Mouse (Mus musculus) hindbrain, embryonic 12.5 days (tissue): Measurements from ENCODE around the gene Cisd3. TPM values are rescaled to one million over a fixed set of nuclear protein-coding genes. Genes with fewer than 3 reads are reported as not detected.

Source experiments
- ATAC-seq: fragments of 200-750 bp; cut with Nextera tagmentation; 2 replicates; pipeline ENCODE4 v1.8.0; 2017; ENCODE audit warnings: moderate TSS enrichment; ENCODE audit not compliant: low FRiP score
- H3K27ac ChIP-seq: fragments of 300-500 bp; sonication (generic); 2 replicates; pipeline ENCODE4 v1.5.1; 2016; ENCODE audit warnings: mild to moderate bottlenecking
- H3K27me3 ChIP-seq: fragments of 300-500 bp; sonication (generic); 2 replicates; pipeline ENCODE4 v1.6.1; 2016; ENCODE audit warnings: mild to moderate bottlenecking
- H3K36me3 ChIP-seq: fragments of 300-500 bp; sonication (generic); 2 replicates; pipeline ENCODE4 v1.6.1; 2016; ENCODE audit warnings: mild to moderate bottlenecking
- H3K4me1 ChIP-seq: fragments of 300-500 bp; sonication (generic); 2 replicates; pipeline ENCODE4 v1.6.1; 2016
- H3K4me2 ChIP-seq: fragments of 300-500 bp; sonication (generic); replicated peaks from 2 replicates; pipeline ENCODE4 v1.6.1; 2016; ENCODE audit warnings: mild to moderate bottlenecking
- H3K4me3 ChIP-seq: fragments of 300-500 bp; sonication (generic); 2 replicates; pipeline ENCODE4 v1.5.1; 2016; ENCODE audit warnings: mild to moderate bottlenecking
- H3K9ac ChIP-seq: fragments of 300-500 bp; sonication (generic); 2 replicates; pipeline ENCODE4 v1.6.1; 2016; ENCODE audit warnings: mild to moderate bottlenecking, moderate library complexity
- H3K9me3 ChIP-seq: fragments of 300-500 bp; sonication (generic); replicated peaks from 2 replicates; pipeline ENCODE4 v1.6.1; 2016; ENCODE audit warnings: mild to moderate bottlenecking
- WGBS: fragments of 180-500 bp; shearing (Covaris S2); methylation state at CpG from one replicate; pipeline ENCODE4 v1.1.7; 2016; 5-methylcytosine and 5-hydroxymethylcytosine counted together
- polyA plus RNA-seq: library from polyadenylated mRNA; unstranded; fragments of >200 nt; fragmentation: Nextera tagmentation; extraction: Ambion mirVana; gene quantifications from 2 replicates; pipeline ENCODE4 v1.2.1, GENCODE M21; 2016

Gene Cisd3
- polyA plus RNA-seq, 1 experiment from 2014 or later = 17.1 TPM

DNA sequence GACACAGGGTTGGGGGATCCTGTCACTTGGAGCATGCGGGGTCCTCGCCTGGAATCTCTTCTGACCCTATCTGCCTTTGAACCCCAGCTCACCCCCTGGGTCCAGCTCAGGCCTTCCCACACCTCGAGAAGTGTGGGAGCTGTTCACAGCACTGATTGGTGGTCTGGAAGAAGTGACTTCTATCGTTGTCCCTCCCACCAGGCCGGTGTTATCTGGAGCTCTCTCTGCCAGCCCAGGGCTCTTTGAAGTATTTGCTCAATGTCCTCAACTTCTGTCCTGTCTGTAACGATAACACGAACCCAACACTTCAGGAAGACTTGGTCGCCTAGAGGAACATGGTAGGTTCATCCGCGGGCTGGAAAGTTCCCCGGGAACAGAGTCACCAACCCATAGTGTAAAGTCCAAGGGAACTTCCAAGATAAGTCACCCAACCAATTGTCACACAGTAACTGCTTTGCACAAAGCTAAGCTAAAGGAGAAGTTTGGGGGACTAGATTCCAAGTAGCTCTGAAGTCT is 26.8 kb upstream of the Cisd3 start:
- peaks cover 22% of the 10 kb centered on the region for H3K4me1 ChIP-seq
- H3K9ac ChIP-seq = no peak overlapping the region
- no peak for ATAC-seq
- 76% methylated on average over 11 of the region's 11 CpGs for WGBS
- no peaks in the 10 kb centered on the region for H3K9me3 ChIP-seq
- peak overlapping the region; percentile 83 for H3K4me2 ChIP-seq
- peaks cover 19% of the 10 kb centered on the region for H3K27me3 ChIP-seq
- H3K4me3 ChIP-seq = no peak overlapping the region
- H3K27ac ChIP-seq = no peak overlapping the region
- no peaks in the 10 kb centered on the region for H3K36me3 ChIP-seq

DNA sequence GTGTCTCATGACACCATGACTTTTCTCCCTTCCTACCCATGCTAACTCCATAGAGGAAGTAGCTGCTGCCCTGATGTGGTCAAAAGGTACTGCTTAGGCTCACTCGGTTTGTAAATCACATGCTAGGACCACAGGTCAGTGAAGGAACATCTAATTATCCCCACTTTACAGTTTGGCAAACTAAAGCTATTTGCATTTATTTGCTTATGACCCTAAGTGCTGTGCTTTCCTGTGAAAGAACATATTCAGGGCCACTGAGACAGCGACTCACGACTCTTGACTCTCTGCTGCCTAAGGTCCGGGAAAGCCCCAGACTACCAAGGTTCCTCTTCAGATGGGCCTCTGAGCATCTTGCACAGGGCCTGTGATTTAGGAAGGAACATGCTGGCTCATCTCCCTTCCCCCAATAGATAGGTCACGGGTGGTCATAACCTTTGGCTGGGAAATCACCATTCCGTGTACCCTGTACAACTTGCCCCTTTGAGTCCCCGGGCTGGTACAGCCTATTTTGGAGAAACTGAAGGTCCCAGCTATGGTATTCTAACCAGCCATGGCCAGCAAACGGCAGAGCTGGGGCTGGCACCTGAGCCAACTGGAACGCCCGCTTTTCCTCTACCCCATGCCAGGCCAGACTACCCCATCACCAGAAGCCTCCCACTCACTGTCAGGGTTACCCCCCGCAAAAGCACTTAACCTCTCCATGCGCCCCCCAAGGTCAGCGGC is 26.2 kb upstream of the Cisd3 start:
- Histone ChIP-seq H3K4me3 (peak overlapping the region; percentile 79), H3K27me3 (peaks cover 19% of the 10 kb centered on the region), H3K4me2 (peak overlapping the region; percentile 83), H3K9ac (peak overlapping the region; percentile 84), H3K9me3 (no peaks in the 10 kb centered on the region), H3K36me3 (no peaks in the 10 kb centered on the region), H3K27ac (peak overlapping the region; percentile 72; the same call in 1 of the 2 replicates), H3K4me1 (peaks cover 25% of the 10 kb centered on the region)
- WGBS = 10% methylated on average over 13 of the region's 13 CpGs
- ATAC-seq = peak; percentile 6; the same call in 1 of the 2 replicates

DNA sequence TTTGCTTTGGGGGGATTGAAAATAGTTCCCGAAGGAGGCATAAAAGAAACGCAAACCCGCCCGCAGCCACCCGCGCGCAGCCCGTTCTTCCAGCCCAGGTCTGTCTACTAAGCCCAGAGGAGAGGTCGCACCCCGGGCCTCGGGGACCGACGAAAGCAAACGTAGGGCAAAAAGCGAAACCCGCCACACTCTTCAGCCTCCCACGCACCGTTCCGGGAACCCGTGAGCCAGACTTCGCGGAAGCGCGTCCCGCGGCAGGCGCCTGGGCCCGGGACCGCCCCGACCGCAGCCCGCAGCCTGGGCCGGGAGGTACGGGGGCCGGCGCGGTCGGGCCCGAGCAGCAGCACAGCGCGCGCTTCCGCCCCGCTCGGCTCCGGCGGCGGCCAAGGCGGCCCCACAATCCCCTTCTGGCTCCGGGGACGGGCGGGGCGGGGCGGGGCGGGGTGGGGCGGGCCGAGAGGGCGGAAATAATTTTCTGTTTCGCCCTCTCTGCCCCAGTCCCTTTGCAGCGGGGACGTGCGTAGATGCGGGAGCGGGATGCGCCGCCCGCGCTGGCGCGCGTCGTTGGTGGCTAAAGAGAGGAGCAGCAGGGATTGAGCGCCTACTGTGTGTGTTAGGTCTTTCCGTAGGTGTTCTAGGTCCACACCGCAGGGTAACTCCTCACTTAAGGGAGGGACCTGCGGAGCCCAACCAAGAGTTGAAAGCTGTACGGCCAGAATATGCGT is 25.5 kb upstream of the Cisd3 start:
- Histone ChIP-seq H3K4me3 (peak overlapping the region; percentile 79), H3K27ac (peak overlapping the region; percentile 72), H3K4me1 (peaks cover 33% of the 10 kb centered on the region), H3K9me3 (no peaks in the 10 kb centered on the region), H3K36me3 (no peaks in the 10 kb centered on the region), H3K27me3 (peaks cover 19% of the 10 kb centered on the region), H3K9ac (peak overlapping the region; percentile 84), H3K4me2 (peak overlapping the region; percentile 83)
- 0% methylated on average over 67 of the region's 78 CpGs for WGBS
- ATAC-seq = peak; percentile 89

DNA sequence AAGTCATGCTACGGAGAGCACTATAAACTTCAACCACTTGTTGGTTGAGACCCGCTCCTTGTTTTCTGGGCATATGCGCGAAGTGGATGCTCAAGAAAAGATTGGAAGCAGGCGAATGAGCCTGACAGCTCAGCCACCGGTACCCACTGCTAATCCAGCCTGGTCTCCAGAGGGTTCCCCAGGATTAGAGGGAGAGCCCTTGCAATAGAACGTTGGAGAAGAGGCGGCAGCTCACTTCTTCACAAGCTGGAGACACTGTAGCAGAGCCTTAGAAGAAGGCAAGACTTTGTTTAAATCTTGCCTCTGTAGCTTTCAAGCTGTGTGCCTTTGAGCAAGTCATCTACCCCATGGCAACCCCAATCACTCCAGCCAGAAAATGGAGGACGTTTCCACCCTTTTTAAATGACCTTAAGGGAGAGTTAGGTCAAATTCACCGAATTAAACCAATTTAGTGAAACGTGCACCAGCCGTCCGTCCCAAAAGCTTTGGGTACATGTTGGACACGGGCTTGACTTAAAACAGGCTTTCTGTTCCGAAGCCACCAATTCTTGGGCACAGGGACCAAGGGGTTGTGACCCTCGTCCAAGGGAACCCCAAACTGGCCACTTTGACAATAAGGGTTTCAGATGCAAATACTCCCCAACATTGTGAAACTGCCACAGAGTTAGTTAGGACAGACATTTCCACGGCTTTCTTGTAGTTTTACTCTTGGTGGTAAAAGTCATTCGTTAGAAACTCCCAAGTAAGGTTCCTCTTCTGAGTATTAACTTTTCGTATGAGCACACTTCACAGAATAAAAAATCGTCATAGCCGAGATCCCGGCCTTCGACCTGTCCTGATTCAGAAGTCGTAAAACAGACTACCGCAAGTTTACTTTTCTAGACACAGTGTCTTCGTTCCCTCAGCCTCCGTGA is 24.6 kb upstream of the Cisd3 start:
- Histone ChIP-seq H3K4me2 (peak overlapping the region; percentile 83), H3K27ac (no peak overlapping the region), H3K27me3 (peaks cover 19% of the 10 kb centered on the region), H3K4me1 (peaks cover 36% of the 10 kb centered on the region), H3K4me3 (peak overlapping the region; percentile 79), H3K9me3 (no peaks in the 10 kb centered on the region), H3K9ac (0 out of 2 replicates have a peak overlapping the region, but pooled peaks have one; percentile 15), H3K36me3 (peaks cover 8% of the 10 kb centered on the region)
- 2% methylated on average over 27 of the region's 27 CpGs for WGBS
- ATAC-seq = no peak

DNA sequence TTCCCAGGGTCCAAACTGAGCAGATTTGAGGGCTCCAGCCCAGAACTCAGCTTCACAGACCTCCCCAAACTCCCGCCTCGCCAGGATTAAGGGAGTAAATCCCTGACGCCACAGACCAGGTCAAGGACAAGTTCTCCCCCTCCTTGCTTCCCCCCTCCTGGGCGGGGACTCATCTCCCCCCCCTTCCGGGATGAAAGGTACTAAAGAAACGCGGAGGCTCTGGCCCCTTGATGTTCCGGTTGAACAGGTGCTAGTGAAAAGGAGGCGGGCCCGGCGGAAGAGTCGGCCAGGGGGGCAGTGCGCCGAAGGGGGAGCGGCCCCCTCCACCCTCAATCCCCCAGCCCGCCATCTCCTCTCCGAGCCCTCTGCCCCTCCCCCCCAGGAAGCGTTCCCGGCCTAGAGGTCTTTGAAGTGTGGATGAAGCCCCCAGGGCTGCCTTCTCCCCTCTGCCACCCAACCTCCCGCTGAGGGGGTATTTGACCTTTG is 23.9 kb upstream of the Cisd3 start:
- peak overlapping the region; percentile 82 for H3K4me2 ChIP-seq
- no peaks in the 10 kb centered on the region for H3K9me3 ChIP-seq
- peaks cover 15% of the 10 kb centered on the region for H3K36me3 ChIP-seq
- H3K27me3 ChIP-seq = peaks cover 19% of the 10 kb centered on the region
- peak overlapping the region; percentile 6; the same call in 1 of the 2 replicates for H3K9ac ChIP-seq
- WGBS = under 1% methylated on average over 18 of the region's 20 CpGs
- peak overlapping the region; percentile 20 for H3K4me3 ChIP-seq
- 0 out of 2 replicates have a peak overlapping the region, but pooled peaks have one; percentile 5 for H3K27ac ChIP-seq
- peaks cover 36% of the 10 kb centered on the region for H3K4me1 ChIP-seq
- ATAC-seq = no peak

DNA sequence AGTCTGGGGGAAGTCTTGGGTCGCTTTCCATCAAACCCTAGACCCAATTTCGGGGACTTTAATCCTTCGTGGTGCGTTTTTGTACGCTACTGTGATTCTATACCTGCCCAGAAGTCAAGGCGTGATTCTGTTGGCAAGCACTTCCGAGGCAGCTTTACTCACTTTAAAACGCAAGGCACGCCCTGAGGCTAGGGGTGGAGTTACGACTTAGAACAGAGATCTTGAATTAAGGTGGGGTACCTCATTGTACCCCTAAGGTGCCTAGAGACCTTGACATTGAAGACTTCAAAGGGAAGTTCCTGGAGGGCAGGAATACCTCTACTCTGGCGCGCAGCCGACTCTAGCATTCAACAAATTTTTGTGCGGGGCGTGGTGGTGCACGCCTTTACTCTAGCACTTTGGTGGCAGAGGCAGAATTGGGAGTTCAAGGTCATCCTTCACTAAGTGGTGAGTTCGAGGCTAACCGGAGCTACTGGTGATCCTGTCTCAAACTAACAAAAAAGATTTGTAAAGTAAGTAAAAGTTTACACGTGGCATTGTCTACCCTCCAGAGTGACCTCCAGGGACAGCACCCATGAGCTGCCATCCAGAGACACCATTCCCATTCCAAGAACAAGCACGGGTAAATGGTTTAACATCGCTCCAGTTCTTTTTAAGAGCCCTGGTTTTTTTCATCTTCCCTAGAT is 23.3 kb upstream of the Cisd3 start:
- peaks cover 19% of the 10 kb centered on the region for H3K27me3 ChIP-seq
- H3K9ac ChIP-seq = peak overlapping the region; percentile 94
- H3K4me1 ChIP-seq = peaks cover 36% of the 10 kb centered on the region
- no peak for ATAC-seq
- H3K9me3 ChIP-seq = no peaks in the 10 kb centered on the region
- H3K27ac ChIP-seq = peak overlapping the region; percentile 91; the same call in 1 of the 2 replicates
- whole genome bisulfite sequencing = 1% methylated on average over 21 of the region's 21 CpGs
- peak overlapping the region; percentile 82 for H3K4me2 ChIP-seq
- peaks cover 22% of the 10 kb centered on the region for H3K36me3 ChIP-seq
- H3K4me3 ChIP-seq = peak overlapping the region; percentile 94

DNA sequence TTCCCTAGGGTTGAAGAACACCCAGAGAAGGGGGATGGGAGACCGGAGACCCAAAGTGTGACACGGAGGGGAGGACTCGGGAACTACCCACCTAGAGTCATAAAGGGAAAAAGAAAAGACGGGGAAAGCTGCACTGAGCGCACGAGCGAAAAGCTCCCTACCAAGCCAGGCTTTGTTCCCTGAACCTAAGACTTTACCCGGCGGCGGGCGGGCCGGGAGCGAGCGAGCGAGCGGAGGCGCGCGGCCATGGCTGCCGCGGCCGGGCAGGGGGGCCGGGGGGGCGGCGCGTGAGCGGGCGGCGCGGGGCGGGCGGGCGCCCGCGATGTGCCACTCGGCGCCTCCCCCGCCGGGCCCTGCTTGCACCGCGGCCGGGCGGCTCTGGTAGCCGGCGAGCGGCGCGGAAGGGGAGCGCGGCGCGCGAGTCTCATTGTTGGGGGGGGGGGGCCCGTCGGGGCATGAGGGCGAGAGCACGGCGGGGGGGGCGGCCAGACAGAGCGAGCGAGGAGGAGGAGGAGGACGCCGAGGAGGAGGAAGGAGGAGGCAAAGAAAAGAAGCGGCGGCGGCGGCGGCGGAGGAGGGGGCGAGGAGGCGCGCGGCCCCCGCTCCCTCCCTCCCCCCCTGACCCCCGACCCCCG is 22.6 kb upstream of the Cisd3 start, which contains the start of gene Mllt6:
Gene Mllt6 (plus strand): TSS at position 522 of the 635 bp plus-strand sequence.
- H3K4me3 ChIP-seq = peak within 1 kb of the TSS; percentile 94
- H3K9ac ChIP-seq = peak within 1 kb of the TSS; percentile 94
- H3K9me3 ChIP-seq = no peaks in the 10 kb centered on the region
- under 1% methylated on average over 26 of the region's 76 CpGs for WGBS
- H3K36me3 ChIP-seq = peaks cover 29% of the 10 kb centered on the region
- peaks cover 19% of the 10 kb centered on the region for H3K27me3 ChIP-seq
- H3K27ac ChIP-seq = peak within 1 kb of the TSS; percentile 91
- peak within 1 kb of the TSS; percentile 82 for H3K4me2 ChIP-seq
- ATAC-seq = peak; percentile 54
- peaks cover 36% of the 10 kb centered on the region for H3K4me1 ChIP-seq

DNA sequence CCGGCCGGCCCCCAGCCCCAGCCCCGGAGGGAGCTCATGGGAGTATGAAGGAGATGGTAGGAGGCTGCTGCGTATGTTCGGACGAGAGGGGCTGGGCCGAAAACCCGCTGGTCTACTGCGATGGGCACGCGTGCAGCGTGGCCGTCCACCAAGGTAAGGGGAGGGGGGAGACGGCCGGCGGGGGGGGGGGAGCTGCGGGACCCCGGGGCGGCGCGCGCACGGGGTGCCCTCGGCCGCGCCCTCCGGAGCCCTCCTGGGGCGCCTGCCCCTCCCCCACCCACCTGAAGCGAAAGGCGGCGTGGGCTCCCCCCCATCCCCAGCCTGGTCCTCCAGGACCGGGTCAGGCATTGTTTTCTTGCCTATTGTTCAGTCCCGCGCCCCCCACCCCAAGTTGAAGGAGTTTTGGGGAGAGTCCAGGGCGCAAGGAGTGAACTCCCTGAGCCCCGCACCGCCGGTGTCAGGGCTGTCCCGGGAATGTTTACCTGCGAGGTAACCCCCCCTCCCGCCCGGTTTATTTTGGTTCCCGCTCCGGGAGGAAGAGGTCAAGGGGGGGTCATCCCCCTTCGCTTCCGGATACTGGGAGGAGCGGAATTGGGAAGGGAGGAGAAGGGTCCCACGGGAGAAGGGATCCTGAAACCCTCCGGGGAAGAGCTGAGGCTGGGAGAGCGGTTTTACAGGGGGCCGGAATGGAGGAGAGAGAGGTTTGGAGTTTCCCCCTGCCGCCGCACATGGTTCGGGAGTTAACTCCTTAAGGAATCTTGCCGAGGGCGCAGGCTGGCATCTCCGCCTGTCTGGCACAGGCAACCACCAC is 21.9 kb upstream of the Cisd3 start:
- H3K9ac ChIP-seq = peak overlapping the region; percentile 94
- under 1% methylated on average over 32 of the region's 57 CpGs for WGBS
- 0 out of 2 replicates have a peak, but pooled peaks have one; percentile 43 for ATAC-seq
- H3K4me2 ChIP-seq = peak overlapping the region; percentile 82
- H3K27ac ChIP-seq = peak overlapping the region; percentile 91
- H3K36me3 ChIP-seq = peaks cover 35% of the 10 kb centered on the region
- peaks cover 19% of the 10 kb centered on the region for H3K27me3 ChIP-seq
- H3K4me3 ChIP-seq = peak overlapping the region; percentile 94
- H3K4me1 ChIP-seq = peaks cover 36% of the 10 kb centered on the region
- H3K9me3 ChIP-seq = no peaks in the 10 kb centered on the region

DNA sequence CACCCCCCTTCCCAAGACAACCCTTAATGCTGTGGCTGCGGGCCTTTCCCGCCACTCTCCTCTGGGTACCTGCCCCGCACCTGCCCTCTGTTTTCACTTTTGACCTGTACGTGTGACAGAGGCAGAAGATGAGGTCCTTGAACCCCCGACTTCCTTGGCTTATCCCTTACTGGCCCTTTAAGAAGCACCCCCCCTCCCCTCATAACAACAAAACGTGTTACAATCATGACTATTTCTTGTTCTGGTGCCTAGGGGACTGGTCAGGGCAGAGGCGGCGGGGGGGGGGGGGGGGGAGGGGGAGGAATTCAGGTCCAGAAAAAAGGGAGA is 21.3 kb upstream of the Cisd3 start:
- H3K27me3 ChIP-seq = peaks cover 19% of the 10 kb centered on the region
- peaks cover 41% of the 10 kb centered on the region for H3K36me3 ChIP-seq
- under 1% methylated on average over 7 of the region's 8 CpGs for WGBS
- peak overlapping the region; percentile 94 for H3K9ac ChIP-seq
- peak overlapping the region; percentile 94 for H3K4me3 ChIP-seq
- ATAC-seq = no peak
- H3K27ac ChIP-seq = peak overlapping the region; percentile 91
- peaks cover 39% of the 10 kb centered on the region for H3K4me1 ChIP-seq
- H3K4me2 ChIP-seq = peak overlapping the region; percentile 82
- H3K9me3 ChIP-seq = no peaks in the 10 kb centered on the region

DNA sequence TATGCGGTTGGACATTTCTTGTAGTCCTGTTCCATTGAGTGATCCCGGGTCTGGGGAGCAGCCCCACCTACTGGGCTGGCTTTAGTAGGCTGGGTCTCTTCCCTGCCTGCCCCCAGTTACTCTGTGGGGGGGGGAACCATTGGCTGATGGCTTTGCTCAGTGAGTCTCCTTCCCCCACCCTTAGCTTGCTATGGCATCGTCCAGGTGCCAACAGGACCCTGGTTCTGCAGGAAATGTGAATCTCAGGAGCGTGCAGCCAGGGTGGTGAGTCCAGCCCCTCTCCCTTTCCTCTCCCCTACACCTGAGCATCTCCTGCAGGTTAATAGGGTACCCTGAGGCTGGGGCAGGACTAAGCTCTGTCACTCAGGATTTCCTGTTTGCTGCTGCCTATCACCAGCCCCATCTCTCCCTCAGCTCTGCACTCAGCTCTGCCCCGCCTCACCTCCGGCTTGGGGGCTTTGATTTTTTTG is 20.8 kb upstream of the Cisd3 start:
- H3K36me3 ChIP-seq = peaks cover 46% of the 10 kb centered on the region
- WGBS = 25% methylated on average over 6 of the region's 6 CpGs
- H3K27me3 ChIP-seq = peaks cover 19% of the 10 kb centered on the region
- no peak for ATAC-seq
- peak overlapping the region; percentile 94 for H3K4me3 ChIP-seq
- peak overlapping the region; percentile 94 for H3K9ac ChIP-seq
- no peaks in the 10 kb centered on the region for H3K9me3 ChIP-seq
- peak overlapping the region; percentile 82 for H3K4me2 ChIP-seq
- H3K4me1 ChIP-seq = peaks cover 39% of the 10 kb centered on the region
- peak overlapping the region; percentile 91; the same call in 1 of the 2 replicates for H3K27ac ChIP-seq
